14 mouse cellular contexts compared by ENCODE assay signal in genomic region chr3:75633635-75634034, GRCm38 (mm10).
A peak's percentile ranks its signal among the peaks of the same experiment; 100 is the strongest.
DNase-seq lines count a peak whose midpoint lies in the region; ATAC-seq lines count a peak whose summit lies in the region.
"Had no signal": no experiment of that assay in that cellular context is flagged by ENCODE, and none has a peak within 500 bp of the region (broad histone marks: within the 10 kb centered on the region; RNA-seq: fewer than 3 reads in every experiment).

No protein-coding gene starts in this region.

- no peaks in the 10 kb centered on the region for H3K9me3 ChIP-seq in forebrain, embryonic 15.5 days
- H3K9me3 ChIP-seq in forebrain, embryonic 14.5 days (replicated peaks; ENCODE audit: control insufficient read depth, low read length): no peaks in the 10 kb centered on the region
- H3K9me3 ChIP-seq in hindbrain, embryonic 15.5 days: no peaks in the 10 kb centered on the region
- no peaks in the 10 kb centered on the region for H3K9me3 ChIP-seq in neural tube, embryonic 15.5 days (replicated peaks)
- H3K9me3 ChIP-seq: kidney, embryonic 15.5 days had no signal

- H3K4me3 ChIP-seq in forebrain, embryonic 15.5 days: no peak overlapping the region
- H3K4me3 ChIP-seq in forebrain, embryonic 14.5 days (ENCODE audit: low read depth, low read length): no peak overlapping the region
- H3K4me3 ChIP-seq in hindbrain, embryonic 15.5 days: no peak overlapping the region
- no peak overlapping the region for H3K4me3 ChIP-seq in neural tube, embryonic 15.5 days (replicated peaks)
- H3K4me3 ChIP-seq: kidney, embryonic 15.5 days had no signal

- no peaks in the 10 kb centered on the region for H3K4me1 ChIP-seq in forebrain, embryonic 15.5 days
- no peaks in the 10 kb centered on the region for H3K4me1 ChIP-seq in forebrain, embryonic 14.5 days (ENCODE audit: control insufficient read depth, insufficient read depth, low read length)
- H3K4me1 ChIP-seq in hindbrain, embryonic 15.5 days (replicated peaks): no peaks in the 10 kb centered on the region
- H3K4me1 ChIP-seq in neural tube, embryonic 15.5 days: peaks cover 4% of the 10 kb centered on the region; the same call in 1 of the 2 replicates
- H3K4me1 ChIP-seq: kidney, embryonic 15.5 days had no signal

- H3K4me2 ChIP-seq in forebrain, embryonic 15.5 days (replicated peaks): no peak overlapping the region
- H3K4me2 ChIP-seq in forebrain, embryonic 14.5 days (ENCODE audit: low read length): no peak overlapping the region
- H3K4me2 ChIP-seq in hindbrain, embryonic 15.5 days: no peak overlapping the region
- no peak overlapping the region for H3K4me2 ChIP-seq in neural tube, embryonic 15.5 days
- H3K4me2 ChIP-seq: kidney, embryonic 15.5 days had no signal

- H3K9ac ChIP-seq in forebrain, embryonic 15.5 days (replicated peaks): no peak overlapping the region
- no peak overlapping the region for H3K9ac ChIP-seq in forebrain, embryonic 14.5 days (ENCODE audit: low read length)
- H3K9ac ChIP-seq in hindbrain, embryonic 15.5 days: no peak overlapping the region
- no peak overlapping the region for H3K9ac ChIP-seq in neural tube, embryonic 15.5 days (replicated peaks)
- H3K9ac ChIP-seq: kidney, embryonic 15.5 days had no signal

- H3K36me3 ChIP-seq in forebrain, embryonic 15.5 days: no peaks in the 10 kb centered on the region; the same call in none of the 2 replicates
- H3K36me3 ChIP-seq in forebrain, embryonic 14.5 days (ENCODE audit: control insufficient read depth, insufficient read depth, low read length): no peaks in the 10 kb centered on the region
- peaks cover 2% of the 10 kb centered on the region; the same call in 1 of the 2 replicates for H3K36me3 ChIP-seq in hindbrain, embryonic 15.5 days
- H3K36me3 ChIP-seq in neural tube, embryonic 15.5 days: no peaks in the 10 kb centered on the region
- H3K36me3 ChIP-seq: kidney, embryonic 15.5 days had no signal

- ATAC-seq in forebrain, embryonic 15.5 days (replicated peaks): 0 out of 2 replicates have a peak, but pooled peaks have one; percentile 58
- no peak for ATAC-seq in forebrain, embryonic 14.5 days
- ATAC-seq in hindbrain, embryonic 15.5 days (ENCODE audit: low FRiP score, low read depth): 0 out of 2 replicates have a peak, but pooled peaks have one; percentile 34
- peak; percentile 52; the same call in 1 of the 2 replicates for ATAC-seq in neural tube, embryonic 15.5 days (ENCODE audit: low FRiP score)
- ATAC-seq: forebrain, embryonic 16.5 days had no signal

- intact Hi-C loops in heart, postnatal 14 days (cut with DNase I): no loop called here

- WGBS in forebrain, embryonic 15.5 days: 64% methylated on average over 4 of the region's 4 CpGs
- 71% methylated on average over 4 of the region's 4 CpGs for WGBS in forebrain, embryonic 14.5 days
- 45% methylated on average over 4 of the region's 4 CpGs for WGBS in hindbrain, embryonic 15.5 days
- 38% methylated on average over 4 of the region's 4 CpGs for WGBS in neural tube, embryonic 15.5 days

- DNase-seq in forebrain, embryonic 14.5 days (ENCODE audit: low spot score): no peak
- DNase-seq in ZHBTc4 (ENCODE audit: low read depth, low spot score): peak; percentile 44
- DNase-seq in yolk sac, embryonic 10.5 days (ENCODE audit: low spot score): no peak
- no peak for DNase-seq in cerebellum, postnatal 25 days
- no peak for DNase-seq in heart, postnatal 14 days
- DNase-seq: adrenal gland, postnatal 10 days; heart, postnatal 36 days; layer of hippocampus, adult 9-11 months; lung, adult 2 months had no signal

- H3K27me3 ChIP-seq in forebrain, embryonic 15.5 days: no peaks in the 10 kb centered on the region
- H3K27me3 ChIP-seq in forebrain, embryonic 14.5 days (replicated peaks; ENCODE audit: control insufficient read depth, insufficient read depth, low read length): no peaks in the 10 kb centered on the region
- no peaks in the 10 kb centered on the region for H3K27me3 ChIP-seq in hindbrain, embryonic 15.5 days
- no peaks in the 10 kb centered on the region for H3K27me3 ChIP-seq in neural tube, embryonic 15.5 days (replicated peaks)
- H3K27me3 ChIP-seq: kidney, embryonic 15.5 days had no signal

- H3K27ac ChIP-seq in forebrain, embryonic 15.5 days (replicated peaks): no peak overlapping the region
- H3K27ac ChIP-seq in forebrain, embryonic 14.5 days (ENCODE audit: low read depth, low read length): no peak overlapping the region
- peak overlapping the region; percentile 8; the same call in 1 of the 2 replicates for H3K27ac ChIP-seq in hindbrain, embryonic 15.5 days (replicated peaks)
- no peak overlapping the region for H3K27ac ChIP-seq in neural tube, embryonic 15.5 days (replicated peaks)
- H3K27ac ChIP-seq: kidney, embryonic 15.5 days had no signal
